Mouse (Mus musculus) embryonic facial prominence, embryonic 10.5 days (tissue): ENCODE results near the gene Zdbf2. TPM values are rescaled to one million over a fixed set of nuclear protein-coding genes. Genes with fewer than 3 reads are reported as not detected.
"Not testable (repeated sequence)": the region's sequence is repeated elsewhere in the genome, so short reads cannot be mapped to it uniquely, and the experiment has no call there.

Source experiments
- DNase-seq: peaks from one replicate; pipeline ENCODE4 v3.0.0-alpha.2; 2017; ENCODE audit warnings: low spot score
- H3K27ac ChIP-seq: fragments of 300-500 bp; sonication (generic); replicated peaks from 2 replicates; pipeline ENCODE4 v1.5.1; 2016; ENCODE audit warnings: mild to moderate bottlenecking
- H3K27me3 ChIP-seq: fragments of 300-500 bp; sonication (generic); replicated peaks from 2 replicates; pipeline ENCODE4 v1.6.1; 2016; ENCODE audit warnings: low read depth, mild to moderate bottlenecking; ENCODE audit not compliant: poor library complexity, severe bottlenecking
- H3K36me3 ChIP-seq: fragments of 300-500 bp; sonication (generic); replicated peaks from 2 replicates; pipeline ENCODE4 v1.6.1; 2016; ENCODE audit warnings: mild to moderate bottlenecking, moderate library complexity
- H3K4me1 ChIP-seq: fragments of 300-500 bp; sonication (generic); 2 replicates; pipeline ENCODE4 v1.6.1; 2016
- H3K4me3 ChIP-seq: fragments of 300-500 bp; sonication (generic); 2 replicates; pipeline ENCODE4 v1.5.1; 2016; ENCODE audit warnings: mild to moderate bottlenecking, moderate library complexity
- H3K9me3 ChIP-seq: fragments of 300-500 bp; sonication (generic); 2 replicates; pipeline ENCODE4 v1.6.1; 2016; ENCODE audit warnings: mild to moderate bottlenecking
- WGBS: fragments of 180-500 bp; shearing (Covaris S2); methylation state at CpG from one replicate; pipeline ENCODE4 v1.1.7; 2016; 5-methylcytosine and 5-hydroxymethylcytosine counted together
- microRNA-seq: library from miRNA; unstranded; fragments of <30 nt; microRNA quantifications from one replicate; pipeline ENCODE4, GENCODE M21; 2017
- polyA plus RNA-seq: library from polyadenylated mRNA; unstranded; fragments of >200 nt; fragmentation: Nextera tagmentation; extraction: Ambion mirVana; gene quantifications from 2 replicates; pipeline ENCODE4 v1.2.1, GENCODE M21; 2016

Zdbf2 gene
- polyA plus RNA-seq, 1 experiment from 2014 or later: 18.8 TPM

- H3K27ac ChIP-seq: no peak overlapping the region
- H3K36me3 ChIP-seq: no peaks in the 10 kb centered on the region
- peak; percentile 29 for DNase-seq
- H3K27me3 ChIP-seq: peaks cover 100% of the 10 kb centered on the region
- H3K4me3 ChIP-seq: no peak overlapping the region
- WGBS: 45% methylated on average over 15 of the region's 15 CpGs
- H3K4me1 ChIP-seq: no peaks in the 10 kb centered on the region
- no peaks in the 10 kb centered on the region for H3K9me3 ChIP-seq
These were observed 6.3 kb upstream of the Zdbf2 start for GRCm38 (mm10) chr1:63266716-63267115.

- Histone ChIP-seq H3K4me3 (peak overlapping the region; percentile 71), H3K36me3 (no peaks in the 10 kb centered on the region), H3K4me1 (peaks cover 12% of the 10 kb centered on the region), H3K27ac (peak overlapping the region; percentile 92; the same call in 1 of the 2 replicates), H3K9me3 (no peaks in the 10 kb centered on the region), H3K27me3 (peaks cover 94% of the 10 kb centered on the region)
- DNase-seq: no peak
- WGBS: 33% methylated on average over 8 of the region's 8 CpGs
These were observed 865 bp upstream of the Zdbf2 start for GRCm38 (mm10) chr1:63272125-63272675.

GRCm38 (mm10) chr1:63273339-63273951 is 380 bp downstream of the Zdbf2 start:
- Histone ChIP-seq H3K4me3 (peak overlapping the region; percentile 71), H3K9me3 (no peaks in the 10 kb centered on the region), H3K36me3 (no peaks in the 10 kb centered on the region), H3K27ac (peak overlapping the region; percentile 92), H3K4me1 (peaks cover 12% of the 10 kb centered on the region), H3K27me3 (peaks cover 94% of the 10 kb centered on the region)
- peak; percentile 62 for DNase-seq
- WGBS: under 1% methylated on average over 88 of the region's 89 CpGs

- peak overlapping the region; percentile 92; the same call in 1 of the 2 replicates for H3K27ac ChIP-seq
- H3K4me1 ChIP-seq: peaks cover 12% of the 10 kb centered on the region
- no peak for DNase-seq
- H3K36me3 ChIP-seq: no peaks in the 10 kb centered on the region
- no peaks in the 10 kb centered on the region for H3K9me3 ChIP-seq
- peaks cover 94% of the 10 kb centered on the region for H3K27me3 ChIP-seq
- WGBS: 12% methylated on average over 19 of the region's 19 CpGs
- peak overlapping the region; percentile 71 for H3K4me3 ChIP-seq
These were observed 1.1 kb downstream of the Zdbf2 start for GRCm38 (mm10) chr1:63274046-63274730.

GRCm38 (mm10) chr1:63278106-63278505 is 5.0 kb downstream of the Zdbf2 start:
- Histone ChIP-seq H3K9me3 (no peaks in the 10 kb centered on the region), H3K27me3 (peaks cover 75% of the 10 kb centered on the region), H3K36me3 (peaks cover 6% of the 10 kb centered on the region; the same call in 1 of the 2 replicates), H3K27ac (no peak overlapping the region), H3K4me3 (no peak overlapping the region), H3K4me1 (peaks cover 5% of the 10 kb centered on the region)
- no peak for DNase-seq
- WGBS: 38% methylated on average over 5 of the region's 5 CpGs

GRCm38 (mm10) chr1:63293965-63294364 is 20.9 kb downstream of the Zdbf2 start:
- 37% methylated on average over 7 of the region's 7 CpGs for WGBS
- no peak overlapping the region for H3K27ac ChIP-seq
- no peak overlapping the region for H3K4me3 ChIP-seq
- DNase-seq: no peak
- H3K9me3 ChIP-seq: no peaks in the 10 kb centered on the region
- peaks cover 5% of the 10 kb centered on the region for H3K36me3 ChIP-seq
- no peaks in the 10 kb centered on the region for H3K27me3 ChIP-seq
- no peaks in the 10 kb centered on the region for H3K4me1 ChIP-seq

GRCm38 (mm10) chr1:63309661-63310060 is 36.6 kb downstream of the Zdbf2 start:
- H3K4me3 ChIP-seq: peak overlapping the region; percentile 53
- peak; percentile 31 for DNase-seq
- WGBS: 37% methylated on average over 18 of the region's 18 CpGs
- no peak overlapping the region for H3K27ac ChIP-seq
- H3K36me3 ChIP-seq: peaks cover 51% of the 10 kb centered on the region
- no peaks in the 10 kb centered on the region for H3K9me3 ChIP-seq
- peaks cover 43% of the 10 kb centered on the region for H3K27me3 ChIP-seq
- H3K4me1 ChIP-seq: peaks cover 6% of the 10 kb centered on the region; the same call in 1 of the 2 replicates

- H3K36me3 ChIP-seq, DNase-seq, H3K27ac ChIP-seq, H3K9me3 ChIP-seq, H3K4me1 ChIP-seq, H3K27me3 ChIP-seq, H3K4me3 ChIP-seq: not testable (repeated sequence)
- 55% methylated on average over 12 of the region's 12 CpGs for WGBS
These were observed 50.6 kb downstream of the Zdbf2 start for GRCm38 (mm10) chr1:63323565-63324132.

Small RNA genes lying within 50 kb of the gene (microRNA-seq; reads per million reads assigned to microRNA genes)
- gene Gm24513: not detected

Other genes starting within 250 kb of the Zdbf2 start
- gene Ino80d, start 158.6 kb upstream of the Zdbf2 start, polyA plus RNA-seq: 9.7 and 10.4 TPM in 2 replicates
- 653 and 654 TPM in 2 replicates for gene Eef1b2, start 96.4 kb upstream of the Zdbf2 start, polyA plus RNA-seq
- 142 and 149 TPM in 2 replicates for gene Ndufs1, start 96.4 kb upstream of the Zdbf2 start, polyA plus RNA-seq
- gene Gpr1, start 58.7 kb upstream of the Zdbf2 start, polyA plus RNA-seq: 0.10 and 0.12 TPM in 2 replicates
- gene Adam23, start 172.6 kb downstream of the Zdbf2 start, polyA plus RNA-seq: 4.3 and 5.1 TPM in 2 replicates